Mouse (Mus musculus): ENCODE measurements at regions not wholly inside any gene's neighbourhood (a gene's known extent, or its start where the extent isn't known, plus 50 kb on each side); places are given as distances from the start of the nearest gene placed in this dataset.
A peak's percentile ranks its signal among the peaks of the same experiment; 100 is the strongest.
"Not testable (repeated sequence)": the region's sequence is repeated elsewhere in the genome, so short reads cannot be mapped to it uniquely, and the experiment has no call there.

GRCm38 (mm10) chr3:59563486-59564006 is 166.0 kb upstream of the Gm5538 start:
- DNase-seq; intact Hi-C loops (cut with DNase I): not testable (repeated sequence)

- intact Hi-C loops (cut with DNase I) = no loop called here
- DNase-seq = no peak
Observed at GRCm38 (mm10) chr3:59542621-59543020, 187.0 kb upstream of the Gm5538 start.

GRCm38 (mm10) chr3:59540547-59540946 is 189.0 kb upstream of the Gm5538 start:
- DNase-seq; intact Hi-C loops (cut with DNase I): not testable (repeated sequence)

GRCm38 (mm10) chr3:59539893-59540292 is 189.7 kb upstream of the Gm5538 start:
- DNase-seq; intact Hi-C loops (cut with DNase I): not testable (repeated sequence)

- no peak for DNase-seq
- intact Hi-C loops (cut with DNase I) = no loop called here
Observed at GRCm38 (mm10) chr3:59531311-59531834, 187.2 kb upstream of the Igsf10 start.

GRCm38 (mm10) chr3:59530592-59531310 is 186.6 kb upstream of the Igsf10 start:
- intact Hi-C loops (cut with DNase I) = no loop called here
- no peak for DNase-seq

GRCm38 (mm10) chr3:59520766-59521165 is 176.6 kb upstream of the Igsf10 start:
- DNase-seq = no peak
- intact Hi-C loops (cut with DNase I) = no loop called here

GRCm38 (mm10) chr3:59478095-59478494 is 133.9 kb upstream of the Igsf10 start:
- intact Hi-C loops (cut with DNase I) = no loop called here
- DNase-seq = no peak

GRCm38 (mm10) chr3:59477441-59478061 is 133.4 kb upstream of the Igsf10 start:
- intact Hi-C loops (cut with DNase I) = no loop called here
- DNase-seq = no peak

GRCm38 (mm10) chr3:59468956-59469355 is 124.8 kb upstream of the Igsf10 start:
- intact Hi-C loops (cut with DNase I) = no loop called here
- DNase-seq = no peak

- DNase-seq = no peak
- intact Hi-C loops (cut with DNase I) = no loop called here
Observed at GRCm38 (mm10) chr3:59462341-59463158, 118.4 kb upstream of the Igsf10 start.

GRCm38 (mm10) chr3:59456938-59457337 is 112.7 kb upstream of the Igsf10 start:
- DNase-seq = no peak
- intact Hi-C loops (cut with DNase I) = no loop called here

GRCm38 (mm10) chr3:59451084-59451483 is 106.9 kb upstream of the Igsf10 start:
- intact Hi-C loops (cut with DNase I) = no loop called here
- no peak for DNase-seq

- intact Hi-C loops (cut with DNase I) = no loop called here
- no peak for DNase-seq
Observed at GRCm38 (mm10) chr3:59423621-59424020, 79.4 kb upstream of the Igsf10 start.

GRCm38 (mm10) chr3:59409131-59409530 is 64.9 kb upstream of the Igsf10 start:
- DNase-seq = no peak

GRCm38 (mm10) chr3:59406035-59406434 is 61.8 kb upstream of the Igsf10 start:
- intact Hi-C loops (cut with DNase I) = no loop called here
- DNase-seq = no peak

More at GRCm38 (mm10) chr3:59409131-59409530, 64.9 kb upstream of the Igsf10 start:
- intact Hi-C loops (cut with DNase I) = no loop called here

GRCm38 (mm10) chr3:59401856-59402255 is 57.7 kb upstream of the Igsf10 start:
- peak; percentile 54 to 58 for DNase-seq
- intact Hi-C loops (cut with DNase I) = no loop called here

GRCm38 (mm10) chr3:59401425-59401824 is 57.2 kb upstream of the Igsf10 start:
- peak; percentile 3 to 23 for DNase-seq
- intact Hi-C loops (cut with DNase I) = no loop called here
